Mouse (Mus musculus): ENCODE measurements around the gene Jag1.

DNA sequence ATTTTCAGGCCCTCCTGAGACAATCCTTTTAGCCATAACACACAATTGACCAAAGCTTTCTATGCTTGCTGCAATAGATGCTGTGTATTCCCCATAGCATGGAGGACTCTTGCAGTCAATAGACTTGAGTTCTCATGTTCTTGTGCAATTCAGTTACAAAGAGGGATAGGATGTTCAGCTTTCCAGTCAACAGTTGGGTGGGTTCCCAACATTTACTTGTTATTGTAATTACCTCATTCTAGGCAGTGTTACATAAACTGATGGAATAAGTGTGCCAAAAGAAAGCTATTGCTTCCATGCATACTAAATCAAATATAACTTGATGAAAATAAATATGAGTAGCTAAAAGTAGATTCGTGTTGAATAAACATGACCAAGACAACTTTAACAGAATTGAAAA lies 8.4 kb upstream of the Jag1 start:
- TF ChIP-seq CTCF (IDR thresholded peaks at IDR 0.05; ENCODE audit: borderline replicate concordance, insufficient read depth, low read length) (no peak), POLR2A (IDR thresholded peaks at IDR 0.05; ENCODE audit: low read depth, low read length) (no peak)

Data from embryonic fibroblast, embryonic 13.5 days (primary cell).